Mouse (Mus musculus) neutrophil, adult 5-6 weeks (primary cell): ENCODE results near the gene Gm10840. TPM values are rescaled to one million over a fixed set of nuclear protein-coding genes. Genes with fewer than 3 reads are reported as not detected.
"Not testable (repeated sequence)": the region's sequence is repeated elsewhere in the genome, so short reads cannot be mapped to it uniquely, and the experiment has no call there.

Experiments used
- ATAC-seq: fragments of 151-379, 151-347 bp; 2 replicates; pipeline ENCODE4 v1.8.0; 2017; ENCODE audit warnings: mild to moderate bottlenecking, moderate TSS enrichment; ENCODE audit not compliant: insufficient number of reproducible peaks, poor library complexity, low FRiP score, severe bottlenecking; ENCODE audit errors: extremely low read depth
- total RNA-seq: library from RNA; stranded (forward); fragments of 200-1000 nt; gene quantifications from 2 replicates; pipeline ENCODE4 v1.2.3, GENCODE M21; 2017

Gene Gm10840
- total RNA-seq, 1 experiment from 2014 or later, result 2.4 TPM

DNA sequence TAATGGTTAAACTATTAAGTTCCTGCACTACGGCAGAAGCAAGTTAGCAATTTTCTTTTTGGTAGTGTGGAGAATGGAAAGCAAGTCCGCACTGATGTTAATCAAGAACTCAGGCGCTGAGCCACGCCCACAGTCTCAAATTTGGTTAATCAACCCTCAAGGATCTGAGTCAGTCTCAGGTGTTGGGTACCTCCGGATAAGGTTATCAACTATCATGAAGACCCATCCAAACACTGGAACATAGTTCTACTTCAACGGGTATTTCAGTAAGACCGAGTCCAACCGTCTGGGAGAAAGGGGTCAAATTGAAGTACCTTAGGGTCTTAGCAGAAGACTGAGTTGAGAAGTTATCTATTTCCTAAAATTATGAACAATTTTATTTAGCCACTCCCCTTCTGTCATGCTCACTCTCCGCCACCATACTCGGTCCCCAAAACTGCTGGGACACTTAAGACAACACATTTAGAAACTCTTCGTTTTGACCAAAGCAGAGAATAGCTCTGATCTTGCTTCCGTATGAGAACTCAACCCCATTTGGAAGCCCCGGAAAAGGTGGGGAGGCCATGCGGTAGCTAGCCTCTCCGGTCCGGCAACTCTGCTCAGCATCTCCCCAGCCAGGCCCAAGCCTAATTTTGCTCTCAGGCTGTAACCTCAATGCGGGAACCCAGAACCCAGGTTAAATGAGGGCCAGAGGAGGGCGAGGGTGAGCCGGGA lies 32.2 kb downstream of the Gm10840 start:
- peak; percentile 2; the same call in 1 of the 2 replicates for ATAC-seq

DNA sequence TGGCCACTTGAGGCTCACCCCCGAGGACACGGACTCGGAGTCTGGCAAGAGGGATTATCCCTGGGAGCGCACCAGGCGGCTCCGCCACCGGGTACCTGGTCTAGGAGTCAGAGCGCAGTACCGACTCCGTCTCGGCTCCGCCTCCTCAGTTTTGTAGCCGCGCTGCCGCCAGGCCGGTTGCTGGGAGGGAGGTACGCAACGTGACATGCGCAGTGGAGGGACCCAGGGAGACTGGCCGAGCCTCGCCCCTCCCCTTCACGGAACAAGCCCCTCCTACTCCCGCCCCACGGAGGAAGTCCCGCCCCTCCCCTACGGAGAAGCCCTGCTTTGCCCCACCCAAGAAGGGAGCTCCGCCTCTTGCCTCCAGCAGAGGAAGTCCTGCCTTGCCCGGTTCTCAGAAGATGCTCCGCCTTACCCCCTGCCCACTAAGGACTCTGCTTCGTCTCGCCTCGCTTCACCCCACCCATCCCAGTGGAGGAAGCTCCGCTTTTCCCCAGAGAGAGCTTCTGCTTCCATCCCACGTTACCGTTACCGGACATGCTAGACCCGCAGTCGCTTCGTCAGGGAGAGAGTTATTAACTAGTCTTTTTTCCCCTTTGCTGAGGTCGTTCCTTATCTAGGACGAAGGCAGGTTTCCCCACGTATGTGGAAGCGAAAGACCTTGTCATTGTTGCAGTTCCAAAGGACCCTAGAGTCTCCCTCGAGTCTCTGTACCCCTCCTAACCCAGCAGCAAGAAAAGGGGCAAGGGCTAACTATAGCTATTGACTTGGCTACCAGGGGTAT lies 32.9 kb downstream of the Gm10840 start:
- ATAC-seq, result peak; percentile 94

- no peak for ATAC-seq
These were observed 33.5 kb downstream of the Gm10840 start for GRCm38 (mm10) chr11:106194155-106194541.

- ATAC-seq, result no peak
These were observed 34.2 kb downstream of the Gm10840 start for GRCm38 (mm10) chr11:106194891-106195290.

DNA sequence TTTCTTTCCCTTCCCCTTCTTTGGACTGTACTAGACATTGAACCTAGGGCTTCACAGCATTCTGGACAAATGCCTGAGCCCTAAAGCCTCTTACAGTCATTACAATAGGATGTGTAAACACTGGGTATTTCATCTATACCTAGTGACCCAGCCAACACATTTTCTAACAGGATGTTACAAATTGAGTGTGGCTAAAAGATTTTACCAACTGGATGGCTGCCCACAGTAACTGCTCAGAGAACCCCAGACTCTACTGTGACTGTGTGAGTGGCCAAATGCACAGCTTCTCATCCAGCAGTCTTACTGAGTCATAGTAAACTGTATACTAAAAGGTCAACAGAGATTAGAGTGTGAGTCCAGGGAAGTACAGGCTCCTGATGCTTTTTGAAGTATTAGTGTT lies 34.7 kb downstream of the Gm10840 start:
- no peak for ATAC-seq

GRCm38 (mm10) chr11:106198277-106198676 lies 37.6 kb downstream of the Gm10840 start:
- no peak for ATAC-seq

GRCm38 (mm10) chr11:106199997-106200396 lies 39.3 kb downstream of the Gm10840 start:
- not testable (repeated sequence) for ATAC-seq

DNA sequence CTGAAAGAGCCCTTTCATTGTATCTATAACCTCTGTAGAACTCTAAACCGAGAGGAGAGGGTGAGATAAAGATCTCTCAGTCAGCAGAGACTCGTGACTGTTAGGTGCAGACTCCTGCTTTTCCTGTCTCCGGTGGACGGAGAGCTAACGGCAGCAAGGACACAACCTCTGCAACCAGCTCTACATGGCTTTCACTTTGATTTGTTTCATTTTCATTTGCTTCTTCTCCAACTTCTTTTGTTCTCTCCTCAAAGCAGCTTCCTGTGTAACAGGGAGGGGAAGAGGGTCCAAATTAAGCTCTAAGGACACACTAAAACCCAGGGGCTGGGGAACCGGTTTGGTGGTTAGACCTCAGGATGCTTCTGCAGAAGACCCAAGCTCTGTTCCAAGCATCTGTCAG lies 40.1 kb downstream of the Gm10840 start:
- no peak for ATAC-seq

DNA sequence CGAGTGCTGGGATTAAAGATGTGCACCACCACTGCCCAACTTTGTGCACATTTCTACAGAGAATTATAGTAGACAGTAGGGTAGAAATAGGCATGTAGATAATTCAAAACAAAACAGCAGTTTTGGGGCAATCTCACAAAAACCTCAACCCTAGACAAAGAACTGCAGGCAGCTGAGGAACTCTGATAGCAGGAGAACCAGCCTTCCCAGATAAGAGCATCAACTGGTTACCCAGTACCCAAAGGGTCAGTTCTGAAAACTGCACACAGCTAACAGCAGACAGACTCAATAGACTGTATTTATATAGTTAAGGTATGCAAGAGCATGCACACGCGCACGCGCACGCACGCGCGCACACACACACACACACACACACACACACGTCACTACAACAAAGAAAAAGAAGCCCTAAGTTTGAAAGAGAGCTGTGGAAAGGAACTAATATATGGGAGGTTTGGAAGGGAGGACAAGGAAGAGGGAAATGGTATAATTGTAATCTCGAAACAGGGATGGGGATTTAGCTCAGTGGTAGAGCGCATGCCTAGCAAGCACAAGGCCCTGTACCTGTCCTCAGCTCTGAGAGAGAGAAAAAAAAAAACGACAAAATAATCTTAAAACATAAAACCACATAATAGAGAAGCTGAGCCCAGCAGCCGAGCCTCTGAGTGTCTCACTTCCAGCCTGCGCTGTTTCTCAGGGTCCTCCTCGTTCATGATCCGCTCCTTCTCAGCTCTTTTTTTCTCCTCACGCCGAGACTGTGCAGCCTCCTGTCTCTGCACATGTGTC lies 40.9 kb downstream of the Gm10840 start:
- ATAC-seq, result no peak

- ATAC-seq, result peak; percentile 59
These were observed 41.4 kb downstream of the Gm10840 start, which contains the start of gene Strada for GRCm38 (mm10) chr11:106202123-106202465. TSS of gene Strada (minus strand) at chr11:106202168.

Other genes starting within 250 kb of the Gm10840 start
- 0.74 TPM in 1 of 2 replicates, not detected in the other for gene Cyb561, start 207.5 kb upstream of the Gm10840 start, total RNA-seq
- 5.2 and 7.4 TPM in 2 replicates for gene Ace, start 192.9 kb upstream of the Gm10840 start, total RNA-seq
- not detected in 2 replicates for gene Ace3, start 166.2 kb upstream of the Gm10840 start, total RNA-seq
- 0.47 and 1.4 TPM in 2 replicates for gene Kcnh6, start 152.7 kb upstream of the Gm10840 start, total RNA-seq
- gene Dcaf7, start 124.0 kb upstream of the Gm10840 start, total RNA-seq, result 46.9 and 48.4 TPM in 2 replicates
- 9.8 and 12.0 TPM in 2 replicates for gene Taco1, start 94.8 kb upstream of the Gm10840 start, total RNA-seq
- gene Map3k3, start 76.2 kb upstream of the Gm10840 start, total RNA-seq, result 223 and 224 TPM in 2 replicates
- 145 and 154 TPM in 2 replicates for gene Limd2, start within 50 bp of the Gm10840 start, total RNA-seq
- gene Strada, start 41.3 kb downstream of the Gm10840 start, total RNA-seq, result 34.6 and 36.5 TPM in 2 replicates
- gene Ccdc47, start 55.5 kb downstream of the Gm10840 start, total RNA-seq, result 109 and 118 TPM in 2 replicates
- gene Ddx42, start 56.1 kb downstream of the Gm10840 start, total RNA-seq, result 106 and 126 TPM in 2 replicates
- gene Ftsj3, start 95.2 kb downstream of the Gm10840 start, total RNA-seq, result 60.0 and 63.8 TPM in 2 replicates
- gene Psmc5, start 95.3 kb downstream of the Gm10840 start, total RNA-seq, result 53.5 and 58.3 TPM in 2 replicates
- gene Smarcd2, start 112.1 kb downstream of the Gm10840 start, total RNA-seq, result 241 and 253 TPM in 2 replicates
- gene Tcam1, start 115.8 kb downstream of the Gm10840 start, total RNA-seq, result not detected in 2 replicates
- 0.70 and 2.7 TPM in 2 replicates for gene Gh, start 141.0 kb downstream of the Gm10840 start, total RNA-seq
- 904 and 938 TPM in 2 replicates for gene Cd79b, start 153.9 kb downstream of the Gm10840 start, total RNA-seq
- 5.9 and 8.0 TPM in 2 replicates for gene Scn4a, start 192.4 kb downstream of the Gm10840 start, total RNA-seq
- gene Prr29, start 204.6 kb downstream of the Gm10840 start, total RNA-seq, result not detected in 2 replicates
- gene Icam2, start 227.2 kb downstream of the Gm10840 start, total RNA-seq, result 114 and 128 TPM in 2 replicates